Mouse (Mus musculus) WW6 (cell line): ENCODE data around the gene Slc9a1.

Experiments
- DNase-seq: peaks from one replicate; pipeline ENCODE4 v3.0.0-alpha.2; 2013; ENCODE audit warnings: low read depth, low spot score

Gene Slc9a1

DNA sequence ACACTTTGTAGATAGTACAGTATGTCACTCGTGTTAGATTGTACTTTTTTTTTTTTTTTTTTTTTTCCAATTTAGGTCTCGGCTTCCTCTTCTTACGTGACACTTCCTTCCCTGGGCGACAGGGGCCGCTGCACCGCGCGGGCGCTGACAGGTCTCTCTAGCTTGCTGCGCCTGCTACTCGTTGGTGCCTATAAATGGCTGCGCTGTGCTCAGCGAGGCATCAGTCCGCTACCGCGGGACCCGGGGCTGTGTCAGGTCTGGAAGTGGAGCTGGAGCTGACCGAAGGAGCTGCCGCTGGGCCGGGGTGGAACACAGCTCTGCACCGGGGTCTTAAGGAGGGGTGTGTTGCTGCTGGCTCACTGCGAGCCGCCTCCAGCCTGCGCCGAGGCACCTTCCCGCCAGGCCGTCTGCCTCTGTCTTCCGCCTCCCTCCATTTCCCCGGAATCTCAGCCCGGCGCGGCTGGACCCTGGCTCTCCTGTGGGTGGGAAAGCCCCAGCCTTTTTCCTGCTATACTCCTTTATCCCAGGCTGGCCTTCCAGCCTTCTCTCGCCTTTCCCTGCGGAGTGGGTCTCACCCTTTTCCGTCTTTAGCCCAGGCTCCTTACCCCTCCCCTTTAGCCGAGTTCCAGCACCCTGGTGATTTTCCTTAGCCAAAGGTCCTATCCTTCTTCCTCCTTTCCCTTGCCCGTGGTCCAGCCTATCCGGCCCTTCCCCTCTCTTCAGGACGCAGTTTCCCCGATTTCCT lies at the start of gene Slc9a1:
Slc9a1 (plus strand) TSS at position 154 of the 745 bp plus-strand sequence.
- DNase-seq, result peak; percentile 78

DNA sequence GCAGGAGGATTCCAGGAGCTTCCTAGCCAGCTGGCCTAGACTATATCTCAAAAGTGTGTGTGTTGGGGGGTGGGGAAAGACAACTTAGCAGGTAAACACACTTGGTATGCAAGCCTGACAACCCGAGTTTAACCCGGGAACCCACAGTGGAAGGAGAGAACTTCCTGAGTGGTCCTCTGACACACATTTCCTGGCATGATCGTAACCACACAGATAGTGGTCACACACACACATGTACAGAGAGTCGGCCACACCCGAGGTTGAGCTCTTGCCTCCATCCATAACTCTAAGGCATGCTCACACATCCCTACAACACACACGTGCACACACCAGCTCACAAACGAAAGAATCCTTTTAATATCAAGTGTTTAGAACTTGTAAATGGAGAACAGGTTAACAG lies 41.4 kb upstream of the Slc9a1 start:
- no peak for DNase-seq

DNA sequence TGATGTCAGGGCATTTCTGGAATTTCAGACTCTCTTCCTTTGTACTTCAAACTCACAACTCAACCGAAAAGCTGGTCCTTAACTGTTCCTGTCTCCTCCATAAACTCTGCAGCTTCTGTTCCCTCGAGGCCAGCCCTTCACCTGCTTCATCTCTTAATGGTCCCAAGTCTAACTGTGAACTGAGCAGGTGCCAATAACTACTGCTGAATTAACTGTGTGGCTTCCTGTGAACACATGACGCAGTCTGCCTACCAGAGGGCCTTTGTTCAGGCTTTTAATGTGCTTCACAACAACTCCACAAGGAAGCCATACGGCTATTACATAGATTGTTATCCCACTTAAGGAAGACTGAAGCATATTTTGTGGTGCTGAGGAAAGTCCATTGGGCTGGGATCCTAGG lies 39.2 kb upstream of the Slc9a1 start:
- no peak for DNase-seq

DNA sequence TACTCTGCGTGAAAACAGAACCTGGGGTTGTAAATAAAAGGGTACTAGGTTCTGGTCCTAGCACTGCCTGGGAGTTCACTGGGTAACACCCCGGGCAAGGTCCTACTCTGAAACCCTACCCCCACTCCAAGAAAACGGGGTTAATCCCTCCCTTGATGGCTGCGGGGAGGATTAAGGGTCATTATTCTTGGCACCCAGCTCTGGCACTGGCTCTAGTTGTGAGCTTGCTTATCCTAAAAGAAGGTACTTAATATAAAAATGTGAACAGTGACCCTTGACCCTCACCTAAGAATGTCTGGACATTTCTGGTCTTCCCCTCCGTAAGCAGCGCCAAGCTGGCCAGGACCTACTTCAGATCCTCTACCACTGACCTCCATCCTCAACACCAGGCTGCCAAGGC lies 36.2 kb upstream of the Slc9a1 start:
- no peak for DNase-seq

DNA sequence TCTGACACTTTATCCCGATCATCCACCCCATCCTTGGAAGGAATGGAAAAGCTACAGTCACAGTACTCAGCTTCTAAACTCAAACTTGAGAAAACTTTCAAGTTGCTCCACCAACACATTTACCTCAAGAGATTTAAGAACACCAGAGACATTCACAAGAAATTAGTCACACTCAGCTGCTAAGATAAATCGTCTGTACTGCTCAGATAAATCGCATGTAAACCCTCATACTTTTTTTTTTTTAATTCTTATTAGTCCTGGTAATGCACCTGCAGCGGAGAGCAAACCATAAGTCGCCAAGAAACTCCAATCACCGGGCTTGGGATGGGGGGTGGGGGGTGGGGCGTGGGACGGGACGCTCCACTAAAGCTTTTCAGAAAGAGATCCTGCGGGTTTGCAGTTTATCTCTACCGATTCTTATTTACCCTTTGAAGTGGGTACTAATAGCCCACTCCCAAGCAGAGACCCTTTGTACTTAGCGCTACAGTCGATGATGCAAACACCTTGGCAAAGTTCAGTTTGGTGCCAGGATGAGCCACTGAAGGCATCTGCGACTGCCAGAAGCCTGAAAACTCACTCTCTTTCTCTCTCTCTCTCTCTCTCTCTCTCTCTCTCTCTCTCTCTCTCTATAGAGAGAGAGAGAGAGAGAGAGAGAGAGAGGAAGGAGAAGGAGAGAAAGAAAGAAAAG lies 31.5 kb upstream of the Slc9a1 start:
- DNase-seq, result no peak

DNA sequence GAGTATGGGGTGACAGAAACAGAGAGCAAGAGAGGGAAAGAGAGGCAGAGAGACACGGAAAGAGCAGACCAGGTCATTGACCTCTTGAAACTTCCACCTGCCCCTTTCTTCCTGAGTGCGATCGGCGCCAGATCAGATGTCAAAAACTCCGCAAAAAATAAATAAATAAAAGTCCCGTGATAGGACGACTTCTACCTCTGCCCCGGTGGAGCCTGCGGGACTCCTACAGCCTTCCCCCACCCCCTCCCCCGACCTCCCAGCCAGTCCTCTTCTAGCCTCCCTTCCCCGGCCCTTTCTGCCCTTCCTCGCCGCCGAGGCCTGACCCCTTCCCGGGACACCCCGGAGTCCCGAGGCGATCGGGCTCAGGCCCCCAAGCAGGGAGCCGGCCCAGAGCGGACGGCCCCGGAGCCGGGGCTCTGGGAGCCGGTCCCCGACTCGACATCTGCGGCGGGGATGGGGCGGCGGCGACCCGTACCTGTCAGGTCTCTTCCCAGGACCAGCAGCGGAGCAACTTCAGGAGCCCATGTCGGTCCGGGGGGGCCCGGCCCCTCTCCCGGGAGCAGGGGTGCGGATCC lies 30.9 kb upstream of the Slc9a1 start:
- DNase-seq, result no peak

DNA sequence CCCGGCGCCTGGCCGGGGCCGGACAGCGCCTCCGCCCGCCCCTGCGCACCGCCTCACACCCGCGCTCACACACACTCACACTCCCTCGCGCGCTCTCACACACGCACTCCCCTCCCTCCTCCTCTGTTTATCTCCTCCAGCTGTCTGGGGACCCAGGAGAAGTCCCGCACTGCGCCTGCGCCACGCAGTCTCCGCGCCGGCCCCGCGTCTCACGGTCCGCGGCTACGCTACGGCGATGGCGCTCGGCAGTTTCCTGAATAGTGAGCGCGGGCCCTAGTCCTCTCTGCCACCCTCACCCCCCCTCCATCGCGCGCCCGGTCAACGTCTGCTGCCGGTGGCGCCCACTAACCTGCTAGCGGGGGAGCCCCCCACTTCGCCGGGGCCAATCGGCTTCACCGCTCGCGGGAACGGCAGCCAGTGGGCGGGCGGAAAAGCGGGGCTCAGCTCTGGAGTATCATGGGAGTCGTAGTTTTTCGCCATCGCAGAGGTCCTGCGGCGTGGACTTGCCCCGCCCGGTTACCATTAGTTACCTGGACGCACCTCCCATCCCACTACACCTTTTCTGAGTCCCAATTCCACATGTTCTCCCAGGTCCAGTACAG lies 30.3 kb upstream of the Slc9a1 start:
- DNase-seq, result peak; percentile 65

DNA sequence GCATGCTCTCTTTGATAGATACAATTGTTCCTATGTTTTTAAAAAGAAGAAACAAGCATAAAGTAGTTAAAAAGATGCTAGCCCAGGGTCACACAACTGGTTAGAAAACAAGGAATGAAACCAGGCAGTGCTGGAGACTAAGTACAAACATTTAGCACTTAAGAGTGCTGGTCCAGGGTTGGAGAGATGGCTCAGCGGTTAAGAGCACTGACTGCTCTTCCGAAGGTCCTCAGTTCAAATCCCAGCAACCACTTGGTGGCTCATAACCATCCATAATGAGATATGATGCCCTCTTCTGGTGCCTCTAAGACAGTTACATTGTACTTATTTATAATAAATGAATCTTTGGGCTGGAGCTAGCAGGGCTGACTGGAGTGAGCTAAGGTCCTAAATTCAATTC lies 29.3 kb upstream of the Slc9a1 start:
- DNase-seq, result no peak

DNA sequence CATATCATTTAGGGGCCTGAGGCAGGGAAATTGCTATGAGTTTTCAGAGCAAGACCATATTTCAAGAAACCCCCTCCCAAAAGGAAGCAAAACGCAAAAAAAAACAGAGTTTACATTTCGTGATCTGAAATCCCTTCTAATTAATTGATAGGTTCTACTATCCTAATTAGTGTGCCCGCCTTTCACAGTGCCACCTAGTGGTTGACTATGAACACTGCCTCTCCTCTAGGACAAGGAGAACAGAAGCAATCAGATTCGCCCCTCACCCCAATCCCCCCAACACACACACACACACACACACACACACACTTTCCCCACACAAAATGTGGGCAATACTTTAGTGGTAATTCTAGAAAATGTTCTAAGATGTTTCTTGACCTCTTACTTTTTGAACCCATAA lies 25.4 kb upstream of the Slc9a1 start:
- DNase-seq, result no peak

DNA sequence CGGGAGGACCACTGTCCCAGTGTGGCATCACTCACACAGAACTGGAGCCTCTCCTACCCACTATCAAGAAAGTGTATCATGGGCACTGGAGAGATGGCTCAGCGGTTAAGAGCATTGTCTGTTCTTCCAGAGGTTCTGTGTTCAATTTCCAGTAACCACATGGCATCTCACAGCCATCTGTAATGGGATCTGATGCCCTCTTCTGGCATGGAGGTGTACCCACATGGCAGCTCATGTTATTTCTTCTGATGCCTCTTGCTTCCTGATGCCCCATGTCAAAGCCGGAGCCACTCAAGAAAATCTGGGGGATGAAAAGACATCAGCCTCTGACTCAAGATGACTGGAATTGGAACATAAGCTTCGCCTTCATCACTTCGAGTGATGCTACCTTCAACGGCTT lies 23.8 kb upstream of the Slc9a1 start:
- no peak for DNase-seq

DNA sequence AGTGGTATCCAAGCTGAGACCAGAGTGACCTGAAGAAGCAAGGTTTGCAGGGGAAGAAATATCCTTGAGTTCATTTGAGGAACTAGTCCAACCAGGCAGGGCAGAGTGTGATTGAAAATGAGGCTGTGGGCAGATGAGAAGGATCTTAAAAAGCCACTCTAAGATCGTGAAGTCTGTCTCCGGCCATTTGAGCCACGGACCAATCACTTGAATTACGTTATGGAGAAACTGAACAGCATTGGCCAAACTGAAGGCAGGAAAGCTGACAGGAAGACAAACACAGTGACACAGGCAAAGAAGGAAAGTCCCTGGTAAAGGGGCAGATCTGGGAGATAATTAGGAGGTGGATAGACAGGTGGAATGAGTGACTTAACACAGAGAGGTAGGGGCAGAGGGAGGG lies 22.9 kb upstream of the Slc9a1 start:
- no peak for DNase-seq

DNA sequence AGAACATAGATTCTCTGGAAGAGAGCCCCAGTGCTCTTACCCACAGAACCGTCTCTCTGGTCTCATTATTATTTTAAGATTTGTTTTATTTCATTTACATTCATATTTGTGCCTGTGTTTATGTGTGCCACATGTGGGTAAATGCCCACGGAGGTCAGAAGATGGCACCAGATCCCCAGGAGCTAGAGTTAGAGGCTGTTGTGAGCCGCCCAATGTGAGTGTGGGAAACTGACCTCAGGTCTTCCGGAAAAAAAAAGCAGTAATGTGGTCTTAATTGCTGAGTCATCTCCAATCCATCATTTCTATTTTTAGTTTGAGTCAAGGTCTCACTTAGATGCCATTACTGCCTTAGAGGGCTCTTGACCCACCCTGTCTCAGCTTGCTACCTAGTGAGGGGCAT lies 21.9 kb upstream of the Slc9a1 start:
- no peak for DNase-seq

DNA sequence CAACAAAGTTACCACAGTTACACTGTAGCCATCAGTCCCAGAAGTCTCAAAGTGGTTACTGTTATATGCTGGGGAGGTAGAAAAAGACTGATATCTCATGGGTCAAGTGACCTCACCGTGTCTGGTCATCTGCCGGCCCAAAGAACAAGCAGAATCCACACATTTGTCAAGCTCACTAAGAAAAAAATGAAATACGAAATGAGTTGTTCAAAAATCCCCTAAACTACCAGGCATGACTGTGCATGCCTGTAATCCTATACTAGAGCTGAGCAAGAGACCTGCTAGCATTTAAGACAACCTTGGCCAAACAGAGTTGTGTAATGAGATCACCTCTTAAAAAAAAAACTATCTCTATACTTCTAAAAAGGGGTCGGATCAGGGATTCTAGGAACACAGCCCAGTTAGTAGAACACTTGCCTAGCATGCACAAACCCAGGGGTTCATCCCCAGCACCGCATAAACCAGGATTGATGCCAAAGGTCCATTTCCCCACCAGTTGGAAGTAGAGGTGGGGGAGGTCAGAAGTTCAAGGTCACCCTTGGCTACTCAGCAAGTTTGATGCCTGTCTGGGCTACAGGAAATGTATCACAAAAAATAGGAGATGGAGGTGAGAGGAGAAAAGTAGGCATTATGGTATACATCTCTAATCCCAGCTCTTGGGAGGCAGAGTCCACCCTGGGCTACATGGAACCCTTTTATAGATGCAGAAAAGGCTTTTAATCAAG lies 21.3 kb upstream of the Slc9a1 start:
- no peak for DNase-seq

DNA sequence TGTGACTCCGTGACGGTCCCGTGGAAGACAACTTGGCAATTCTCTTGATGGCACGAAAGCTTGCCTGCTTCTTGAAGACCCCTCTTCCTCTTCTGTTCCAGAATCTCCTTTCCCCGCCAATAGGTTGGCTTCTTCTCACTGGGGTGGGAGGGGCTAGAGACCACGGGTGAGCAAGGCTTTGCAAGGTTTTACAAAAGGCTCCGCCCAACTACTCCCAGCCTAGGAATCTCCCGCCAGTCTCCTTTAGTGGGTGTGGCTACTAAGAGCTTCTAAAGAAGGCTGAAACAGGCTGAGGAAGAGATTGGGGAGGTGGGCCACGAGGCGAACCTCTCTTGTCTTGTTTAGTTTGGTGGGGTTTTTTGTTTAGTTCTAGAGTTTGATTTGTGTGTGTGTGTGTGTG lies 16.7 kb upstream of the Slc9a1 start:
- peak; percentile 89 for DNase-seq

DNA sequence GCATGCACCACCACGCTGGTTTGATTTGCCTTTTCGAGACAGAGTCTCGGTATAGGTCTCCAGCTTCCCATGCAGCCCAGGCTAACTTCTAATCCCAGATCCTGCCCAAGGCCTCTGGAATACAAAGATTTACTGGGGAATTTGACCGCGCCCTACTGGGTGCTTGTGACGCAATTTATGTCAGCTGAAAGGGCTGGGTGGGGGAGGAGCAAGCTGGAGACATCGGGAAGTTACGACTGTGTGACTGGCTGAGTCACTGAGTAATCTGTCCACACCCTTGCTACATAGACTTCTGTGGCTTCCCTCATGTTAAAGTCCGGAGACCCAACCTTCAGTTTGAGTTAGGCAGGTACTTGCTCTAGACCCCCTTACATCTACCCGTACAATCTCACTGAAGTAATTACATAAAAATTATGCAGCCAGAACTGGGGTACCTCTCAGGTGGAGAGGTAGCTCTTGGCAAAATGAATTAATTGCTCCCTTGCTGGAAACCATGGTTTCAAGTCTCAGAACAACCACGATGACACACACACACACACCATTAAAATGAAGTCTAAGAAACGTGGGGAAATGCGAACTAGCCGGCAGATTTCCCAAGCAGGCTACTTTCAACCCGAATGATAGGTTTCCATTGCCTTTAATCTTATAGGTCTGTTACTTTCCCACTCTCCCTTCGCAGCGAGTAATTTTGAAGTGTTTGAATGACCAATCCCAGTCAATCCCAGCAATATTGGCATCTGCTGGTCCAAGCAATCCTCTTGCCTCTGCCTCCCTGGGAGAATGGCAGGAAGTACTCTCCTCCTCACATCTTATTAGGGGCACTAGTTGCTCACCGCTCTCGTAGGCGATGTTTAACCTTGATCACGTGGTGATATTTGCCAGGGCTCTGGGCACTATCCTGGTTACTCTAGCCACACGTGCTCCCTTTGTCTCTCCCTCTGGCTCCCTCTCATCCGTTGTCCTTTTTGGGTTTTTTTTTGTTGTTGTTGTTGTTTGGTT lies 15.8 kb upstream of the Slc9a1 start, which contains the start of gene Wdtc1:
Wdtc1 (minus strand) TSS at position 115 of the 999 bp plus-strand sequence.
- DNase-seq, result peak; percentile 93

DNA sequence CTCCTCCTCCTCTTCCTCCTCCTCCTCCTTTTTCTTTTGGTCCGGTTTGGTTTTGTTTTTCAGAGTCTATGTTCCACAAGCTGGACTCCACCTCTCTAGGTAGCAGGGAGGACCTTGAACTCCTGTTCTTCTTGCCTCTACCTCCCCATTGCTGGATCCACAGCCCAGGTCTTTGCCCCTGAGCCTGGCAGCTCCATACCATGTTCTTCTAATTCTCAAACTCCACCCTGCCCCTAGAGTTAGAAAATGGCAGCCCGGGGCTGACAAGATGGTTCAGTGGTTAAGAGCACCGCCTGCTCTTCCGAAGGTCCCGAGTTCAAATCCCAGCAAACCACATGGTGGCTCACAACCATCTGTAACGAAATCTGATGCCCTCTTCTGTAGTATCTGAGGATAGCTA lies 14.9 kb upstream of the Slc9a1 start:
- DNase-seq, result no peak

DNA sequence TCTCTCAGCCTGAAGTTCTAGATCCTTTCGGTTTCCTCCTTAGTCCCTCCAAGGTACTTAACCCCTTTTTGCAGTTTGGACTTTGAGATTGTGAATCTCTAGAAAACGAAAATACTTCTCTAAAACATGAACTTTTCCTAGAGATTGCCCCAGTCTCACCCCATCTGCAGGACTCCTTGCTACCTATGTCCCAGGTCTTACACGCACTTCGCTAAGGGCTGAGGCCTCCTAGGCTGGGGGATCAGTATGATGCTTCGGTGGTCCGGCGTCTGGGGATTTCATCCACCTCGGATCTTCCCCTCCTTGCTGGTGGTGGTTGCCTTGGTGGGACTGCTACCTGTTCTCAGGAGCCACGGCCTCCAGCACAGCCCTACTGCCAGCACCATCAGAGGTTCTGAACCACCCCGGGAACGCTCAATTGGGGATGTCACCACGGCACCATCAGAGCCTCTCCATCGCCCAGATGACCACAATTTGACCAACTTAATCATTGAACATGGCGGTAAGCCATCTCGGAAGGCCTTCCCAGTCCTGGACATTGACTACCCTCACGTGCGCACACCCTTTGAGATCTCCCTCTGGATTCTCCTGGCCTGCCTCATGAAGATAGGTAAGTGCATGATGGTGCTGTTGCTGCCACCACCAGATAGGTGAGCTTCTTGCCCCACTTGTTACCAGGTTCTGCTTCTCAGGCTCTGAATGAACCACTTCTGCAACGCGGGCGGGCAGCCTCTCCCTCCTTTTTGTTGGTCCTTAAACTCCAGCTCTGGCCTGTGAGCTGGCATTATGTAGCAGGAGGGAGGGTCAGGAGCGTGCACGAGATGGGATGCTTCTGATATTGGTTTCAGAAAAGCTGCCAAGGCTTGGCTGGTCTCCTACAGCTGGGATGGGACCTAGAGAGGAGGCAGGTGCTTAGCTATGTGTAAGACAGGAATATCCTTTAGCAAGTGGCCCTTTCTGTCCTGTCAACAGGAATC lies 1.1 kb downstream of the Slc9a1 start:
- no peak for DNase-seq

DNA sequence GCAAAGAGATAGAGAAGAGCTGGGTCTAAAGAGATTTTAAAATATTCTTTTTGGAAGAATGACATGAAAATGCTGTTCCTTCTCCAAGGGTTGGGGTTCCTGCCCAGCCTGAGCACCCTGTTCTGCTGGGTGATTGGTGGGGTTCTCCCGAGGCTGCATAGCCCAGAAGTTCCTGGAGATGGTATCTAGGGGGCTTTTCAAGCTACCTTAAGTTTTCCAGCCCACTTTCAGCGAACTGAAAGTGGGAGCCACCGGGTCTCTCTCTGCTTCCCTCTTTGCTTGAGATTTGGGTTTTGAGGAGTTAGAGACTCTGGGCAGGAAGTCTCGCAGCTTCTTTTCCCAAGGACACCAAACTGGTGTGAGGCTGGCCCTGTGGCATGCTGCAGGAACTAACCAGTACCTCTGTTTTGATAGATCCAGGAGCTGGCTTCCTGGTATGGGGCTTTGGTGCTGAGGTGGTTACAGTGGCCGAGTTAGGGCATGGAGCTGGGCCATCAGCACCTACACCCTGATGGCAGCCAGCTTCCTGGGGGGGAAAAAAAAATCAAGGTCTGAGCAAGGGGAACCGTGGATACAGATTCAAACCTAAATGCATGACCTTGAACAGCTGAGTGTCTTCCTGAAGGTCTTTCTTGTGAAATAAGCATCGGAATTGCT lies 2.2 kb downstream of the Slc9a1 start:
- DNase-seq, result no peak

DNA sequence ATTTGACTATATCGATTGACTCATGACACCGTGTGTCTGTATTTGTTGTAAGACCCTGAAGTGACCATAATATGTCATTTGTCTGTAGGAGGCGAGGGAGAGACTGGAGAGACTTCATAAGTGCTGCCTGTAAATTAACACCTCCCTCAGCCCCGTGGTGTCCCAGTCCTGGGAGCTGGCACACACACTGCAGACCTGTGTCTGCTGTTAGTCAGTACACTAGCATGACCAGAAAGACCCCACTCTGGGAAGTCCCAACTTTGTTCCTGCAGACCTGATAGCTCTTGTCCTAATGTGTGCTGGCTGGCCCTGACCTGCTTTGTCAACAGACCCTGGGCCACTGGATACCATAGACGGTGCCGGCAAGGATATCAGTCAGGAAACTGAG lies 2.8 kb downstream of the Slc9a1 start:
- DNase-seq, result no peak
